Mouse (Mus musculus): ENCODE measurements around the gene Mia. TPM values are rescaled to one million over a fixed set of nuclear protein-coding genes. Genes with fewer than 3 reads are reported as not detected.

Gene Mia
- total RNA-seq (2023): not detected

DNA sequence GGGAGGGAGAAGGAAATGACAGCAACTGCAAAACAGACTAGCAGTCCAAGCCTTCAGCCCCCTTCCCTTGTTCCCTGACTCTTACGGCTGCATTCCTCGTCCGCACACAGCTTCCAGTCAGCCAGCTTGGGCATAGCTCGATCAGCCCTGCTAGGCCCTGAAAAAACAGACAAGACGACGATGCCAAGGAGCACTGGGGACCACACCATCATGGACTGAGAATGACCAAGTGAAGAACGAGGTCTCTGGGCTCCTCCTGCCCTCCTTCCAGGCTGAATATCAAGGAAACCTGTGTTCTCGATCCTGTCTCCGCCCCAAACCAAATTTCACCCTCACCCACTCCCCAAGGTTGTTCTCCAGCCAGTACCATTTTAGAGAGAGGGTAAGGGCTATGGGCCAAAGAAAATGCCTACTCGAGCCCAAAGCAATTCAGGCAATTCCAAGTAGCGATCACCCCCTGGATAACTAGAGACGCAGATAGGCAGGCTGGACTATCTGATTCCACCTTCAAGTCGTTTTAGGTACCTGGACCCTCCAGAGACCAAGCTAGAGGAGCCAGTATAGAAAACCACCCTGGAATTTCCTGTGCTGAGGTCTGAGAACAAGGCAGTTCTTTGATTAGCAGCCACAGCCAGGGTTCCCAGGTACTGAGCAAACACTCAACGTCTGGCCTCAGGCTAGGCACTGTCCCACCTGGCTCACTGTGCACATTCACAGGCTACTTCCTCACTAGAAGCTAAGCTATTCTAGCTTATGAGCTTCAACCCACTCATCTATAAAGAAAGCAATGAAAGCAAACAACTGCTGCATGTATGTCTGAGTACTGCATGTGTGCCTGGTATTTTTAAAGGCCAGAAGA is at the start of gene Mia, which contains the start of gene Gm21983:
Mia (minus strand) TSS at position 321 of the 859 bp plus-strand sequence.
Gm21983 (minus strand) TSS at position 250 of the 859 bp plus-strand sequence.

DNA sequence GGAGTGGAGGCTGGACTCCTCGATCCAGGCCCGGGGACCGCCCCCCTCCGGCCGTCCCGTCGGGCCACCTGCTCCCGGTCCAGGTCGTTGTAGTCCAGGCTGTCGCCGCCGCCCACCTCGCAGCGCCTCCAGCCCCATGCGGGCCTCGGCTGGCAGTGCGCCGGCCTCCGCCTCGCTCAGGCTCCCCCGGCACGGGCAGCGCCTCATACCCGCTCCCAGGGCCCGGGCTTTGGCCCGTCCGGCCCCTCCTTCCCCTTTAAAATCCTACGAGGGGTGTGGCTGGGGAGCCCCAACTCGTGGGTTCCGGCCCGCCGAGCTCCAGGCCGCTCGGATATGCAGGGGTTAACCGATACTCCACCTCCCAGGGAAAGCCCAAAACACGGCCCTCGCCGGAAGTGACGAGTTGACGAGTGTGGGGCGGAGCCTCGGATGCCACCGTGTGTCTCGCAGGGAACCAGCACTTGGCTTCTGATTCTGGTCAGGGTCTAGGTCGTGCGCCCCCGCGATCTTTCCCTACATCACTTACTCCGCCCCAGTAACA is 47.4 kb upstream of the Mia start, which contains the start of gene Itpkc:
Itpkc (minus strand) TSS at position 381 of the 541 bp plus-strand sequence.

DNA sequence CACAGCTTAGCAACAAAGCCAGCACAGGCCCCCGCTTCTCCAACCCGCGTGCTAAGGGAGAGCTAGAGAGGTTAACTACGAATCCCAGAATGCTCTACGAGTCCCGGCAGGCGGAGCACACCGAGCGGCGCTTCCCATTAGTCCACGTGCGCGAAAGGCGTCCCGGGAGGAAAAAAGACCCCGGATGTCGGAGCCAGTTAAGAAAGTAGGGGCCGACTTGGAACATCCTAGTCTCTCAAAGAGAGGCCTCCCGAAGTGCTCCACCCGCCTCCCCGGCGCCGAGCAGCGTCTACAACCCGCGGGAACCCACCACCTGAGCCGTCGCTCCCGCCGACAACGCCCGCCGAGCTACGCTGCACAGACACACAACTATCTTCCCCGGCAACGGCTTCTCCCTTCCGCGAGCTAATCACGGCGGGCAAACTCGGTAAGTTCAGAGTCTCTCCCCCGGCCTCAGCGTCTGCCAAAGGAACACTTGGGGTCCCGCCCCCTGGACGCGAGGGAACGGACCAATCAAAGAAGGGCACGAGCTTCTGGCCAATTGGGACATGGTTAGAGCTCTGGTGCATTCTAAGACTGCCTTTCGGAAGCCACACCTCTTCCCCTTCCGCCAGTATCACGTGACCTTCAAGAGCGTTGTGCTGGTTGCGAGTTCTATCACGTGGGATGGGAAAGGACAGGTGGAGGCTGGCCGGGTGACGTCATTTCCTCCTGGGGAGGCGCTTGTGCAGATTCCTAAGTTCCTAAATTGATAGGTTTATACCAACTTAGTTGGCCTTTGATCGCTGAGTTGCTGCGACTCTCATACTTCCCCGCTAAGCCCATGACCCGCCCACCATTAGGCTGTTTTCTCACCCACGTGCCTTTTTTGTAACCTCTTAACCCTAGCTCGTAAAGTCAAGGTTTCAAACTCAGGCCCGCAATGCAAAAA is 15.0 kb upstream of the Mia start, which contains the start of the genes BC024978 and Snrpa:
BC024978 (plus strand) TSS at position 101 of the 931 bp plus-strand sequence.
Snrpa (minus strand) TSS at position 591 of the 931 bp plus-strand sequence.

DNA sequence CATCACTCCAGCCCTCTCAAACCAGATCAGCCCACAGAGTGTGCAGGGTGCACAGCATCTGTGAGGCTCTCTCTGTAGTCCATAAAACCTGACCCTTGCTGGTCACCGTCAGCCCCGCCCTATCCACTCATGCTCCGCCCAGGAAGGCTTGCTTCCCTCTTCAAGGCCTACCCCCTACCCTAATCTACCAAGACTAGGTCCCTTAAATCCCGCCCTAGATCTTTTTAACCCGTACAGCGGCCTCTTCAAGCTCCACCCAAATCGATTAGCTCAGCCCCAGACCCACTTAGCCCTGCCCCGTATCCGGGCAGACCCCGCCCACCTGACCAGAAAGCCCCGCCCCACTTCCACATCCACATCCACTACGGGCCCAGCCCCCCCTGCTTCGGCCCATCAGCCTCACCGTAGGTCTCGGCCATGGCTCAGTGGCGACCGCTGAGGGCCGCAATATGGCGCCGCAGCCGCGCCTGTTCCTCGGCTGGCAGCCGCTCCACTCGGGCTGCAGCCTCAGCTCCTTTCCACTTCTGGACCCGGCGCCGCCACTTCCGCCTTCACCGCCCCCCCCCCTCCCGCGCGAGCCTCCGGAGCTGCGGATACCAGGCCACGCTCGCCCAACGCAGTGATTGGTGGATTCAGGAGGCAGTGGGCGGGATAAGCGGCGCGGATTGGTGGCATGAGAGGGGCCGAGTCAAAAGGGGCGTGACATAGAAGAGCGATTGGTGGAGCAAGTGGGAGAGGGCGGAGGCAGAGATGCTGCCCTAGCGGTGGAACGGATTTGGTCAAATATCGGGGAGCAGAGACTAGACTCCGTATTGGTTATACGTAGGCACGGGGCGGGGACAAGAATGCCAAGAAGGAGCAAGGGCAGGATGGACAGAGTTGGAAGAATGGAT is 2.4 kb downstream of the Mia start, which contains the start of gene Rab4b:
Rab4b (minus strand) TSS at position 573 of the 893 bp plus-strand sequence.

DNA sequence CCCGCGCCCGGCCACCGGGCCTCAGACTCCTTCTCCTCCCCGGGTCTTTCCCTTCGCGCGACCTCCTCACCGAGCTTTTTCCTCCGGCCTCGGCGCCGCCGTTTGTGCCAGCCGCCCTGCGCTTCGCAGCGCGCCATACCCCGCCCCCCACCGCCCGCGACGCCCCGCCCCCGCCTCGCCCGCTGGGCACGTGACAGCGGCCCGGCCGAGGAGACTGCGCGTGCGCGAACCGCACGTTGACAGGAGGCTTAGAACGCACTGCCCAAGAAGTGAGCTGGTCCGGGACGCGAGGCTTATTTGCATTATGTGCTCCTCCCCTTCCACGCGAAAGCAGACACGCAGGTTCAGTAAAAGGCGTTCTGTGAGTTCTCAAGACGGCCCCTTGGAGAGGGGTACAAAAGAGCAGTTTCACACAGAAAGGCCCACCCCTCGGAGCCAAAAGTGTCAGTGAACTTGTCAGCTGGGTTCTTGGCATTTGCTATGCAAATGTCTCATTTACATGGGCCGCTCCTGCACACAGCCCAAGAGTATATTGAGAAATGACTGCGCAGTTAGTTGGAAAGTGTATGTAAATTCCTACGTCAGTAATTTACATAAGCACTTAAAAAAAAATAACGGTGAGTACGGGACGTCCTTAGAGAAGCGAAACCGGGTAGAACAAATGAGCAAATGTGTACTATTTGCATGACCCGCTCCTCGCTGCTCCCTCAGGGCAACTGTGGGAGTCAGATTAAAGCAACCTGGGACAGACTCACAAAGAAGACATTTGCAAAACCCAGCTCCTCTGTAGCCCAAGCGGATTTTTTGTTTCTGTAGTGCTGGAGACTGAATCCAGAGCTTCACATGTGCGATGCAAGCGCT is 14.1 kb downstream of the Mia start, which contains the start of gene Egln2:
Egln2 (minus strand) TSS at position 189 of the 861 bp plus-strand sequence.

DNA sequence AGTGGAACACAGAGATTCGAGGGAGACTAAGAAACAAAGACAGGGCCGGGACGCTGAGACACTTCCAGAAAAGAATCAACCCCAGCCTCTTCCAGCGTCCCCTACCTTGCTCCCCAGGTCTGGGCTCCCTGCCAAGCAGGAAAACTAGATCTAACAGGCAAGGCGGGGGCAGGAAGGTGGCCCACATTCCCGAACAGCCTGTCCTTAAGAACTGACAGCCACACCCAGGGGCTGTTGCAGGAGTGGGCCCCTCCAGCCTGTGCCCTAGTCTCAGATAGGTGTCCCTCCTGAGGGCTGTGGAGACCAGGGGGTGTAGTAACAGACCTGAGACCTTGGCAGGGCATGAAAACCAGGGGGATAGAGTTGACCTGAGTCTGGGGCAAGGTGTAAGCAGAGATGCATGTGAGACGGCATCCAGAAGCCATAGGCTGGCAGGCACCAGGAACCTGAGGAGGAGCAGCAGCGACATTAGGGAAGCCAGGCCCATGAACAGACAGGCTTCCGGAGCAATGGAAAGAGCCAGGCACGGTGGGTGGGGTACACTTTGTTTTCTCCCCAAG is 27.7 kb downstream of the Mia start, which contains the start of gene Cyp2t4:
Cyp2t4 (plus strand) TSS at position 510 of the 560 bp plus-strand sequence.

Other genes starting within 250 kb of the Mia start
- not detected for gene Cyp2a22, start 241.8 kb downstream of the Mia start, total RNA-seq (2023)
- gene Cyp2a12, start 152.1 kb downstream of the Mia start, total RNA-seq (2023): not detected
- gene Cyp2f2, start 61.2 kb downstream of the Mia start, total RNA-seq (2023): not detected
- not detected for gene Cyp2t4, start 27.4 kb downstream of the Mia start, total RNA-seq (2023)
- 10 to 100 TPM; 37.6 to 41.4 TPM for gene Egln2, start 14.4 kb downstream of the Mia start, total RNA-seq (2023)
- gene Rab4b, start 2.3 kb downstream of the Mia start, total RNA-seq (2023): 10 to 100 TPM; 84.6 to 99.7 TPM
- gene Gm21983, start 71 bp downstream of the Mia start, total RNA-seq (2023): not detected
- 1 to 10 TPM; 3.6 to 3.9 TPM for gene BC024978, start 14.6 kb upstream of the Mia start, total RNA-seq (2023)
- gene Snrpa, start 15.1 kb upstream of the Mia start, total RNA-seq (2023): 10 to 100 TPM; 50.6 to 55.7 TPM
- gene Itpkc, start 47.5 kb upstream of the Mia start, total RNA-seq (2023): 1 to 10 TPM; 8.4 to 8.9 TPM
- gene Coq8b, start 51.9 kb upstream of the Mia start, total RNA-seq (2023): 10 to 100 TPM; 17.5 to 19.2 TPM
- 1 to 10 TPM; 3.7 to 3.9 TPM for gene Numbl, start 77.3 kb upstream of the Mia start, total RNA-seq (2023)
- under 1 TPM in 1 of 2 experiments, not detected in 1; 0.53 TPM for gene Ltbp4, start 156.5 kb upstream of the Mia start, total RNA-seq (2023)
- gene Shkbp1, start 174.9 kb upstream of the Mia start, total RNA-seq (2023): 10 to 100 TPM; 97.3 to 98.6 TPM
- 10 to 100 TPM in 1 of 2 experiments, 1 to 10 TPM in 1; 4.6 to 10.3 TPM for gene Gm20479, start 176.3 kb upstream of the Mia start, total RNA-seq (2023)

Data from neutrophil, adult 83 days (primary cell).